Mouse (Mus musculus): ENCODE measurements around the gene Hist1h3i.

The Hist1h3i gene

DNA sequence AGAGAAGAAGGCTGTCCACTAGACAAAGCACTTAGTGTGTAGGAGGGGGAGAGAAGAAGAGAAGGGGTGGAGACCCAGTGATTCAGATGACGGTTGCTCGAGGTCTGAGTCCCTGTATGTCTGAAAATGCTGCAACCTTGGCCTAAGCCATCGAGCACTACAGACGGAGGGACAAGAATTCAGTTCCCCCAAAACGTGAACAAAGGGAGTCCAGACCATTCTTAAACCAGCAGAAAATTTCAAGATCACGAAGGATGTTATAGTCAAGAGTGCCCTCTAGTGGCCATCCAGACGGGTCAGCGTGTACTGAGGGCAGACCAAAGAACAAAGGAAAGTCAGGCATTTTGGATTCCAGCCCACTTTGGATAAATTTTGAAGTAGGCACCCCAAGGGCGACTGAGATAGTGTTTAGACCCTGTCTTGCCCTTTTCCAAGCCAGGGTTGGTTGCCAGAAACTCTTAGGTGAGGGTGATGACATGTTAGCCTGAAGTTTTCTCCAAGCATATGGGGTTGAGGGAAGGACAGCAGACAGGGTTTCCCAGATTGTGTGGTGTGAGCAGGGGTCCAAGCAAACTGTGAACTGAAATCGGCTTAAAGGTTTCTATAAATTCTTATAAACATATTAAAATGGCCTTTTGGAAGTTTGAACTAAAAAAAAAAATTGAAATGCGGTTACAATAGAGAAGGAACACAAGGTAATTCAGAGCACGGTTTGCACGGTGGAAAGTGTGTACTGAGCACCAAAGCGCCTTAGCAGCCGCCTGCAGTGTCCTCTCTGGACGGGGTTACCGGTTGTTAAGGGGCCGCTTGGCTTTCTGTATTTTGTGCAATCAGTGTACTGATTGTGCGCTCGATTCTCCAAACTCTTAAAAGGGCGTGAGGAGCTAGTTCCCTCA is 48.9 kb downstream of the Hist1h3i start:
- DNase-seq, result peak; percentile 85

DNA sequence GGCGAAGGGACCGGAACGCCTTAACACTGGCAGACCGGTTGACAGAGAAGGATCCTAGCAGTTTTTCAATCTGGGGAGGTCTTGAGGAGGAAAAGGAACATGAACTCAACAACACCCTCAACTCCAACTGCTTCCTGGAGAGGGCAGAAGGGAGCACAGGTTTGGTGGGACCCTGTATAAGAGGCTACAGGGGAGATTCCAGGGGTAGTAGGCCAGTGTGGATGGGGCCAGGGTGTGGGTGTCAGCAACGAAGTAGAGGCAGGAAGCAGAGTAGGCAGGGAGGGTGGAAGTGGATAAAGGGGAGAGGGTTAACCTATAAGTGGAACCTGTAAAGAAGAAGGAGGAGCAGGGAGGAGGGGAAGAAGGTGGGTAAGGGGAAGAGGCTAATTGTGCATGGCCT is 49.7 kb downstream of the Hist1h3i start:
- DNase-seq, result no peak
